Mouse (Mus musculus): Measurements from ENCODE around the gene Slit3.

DNA sequence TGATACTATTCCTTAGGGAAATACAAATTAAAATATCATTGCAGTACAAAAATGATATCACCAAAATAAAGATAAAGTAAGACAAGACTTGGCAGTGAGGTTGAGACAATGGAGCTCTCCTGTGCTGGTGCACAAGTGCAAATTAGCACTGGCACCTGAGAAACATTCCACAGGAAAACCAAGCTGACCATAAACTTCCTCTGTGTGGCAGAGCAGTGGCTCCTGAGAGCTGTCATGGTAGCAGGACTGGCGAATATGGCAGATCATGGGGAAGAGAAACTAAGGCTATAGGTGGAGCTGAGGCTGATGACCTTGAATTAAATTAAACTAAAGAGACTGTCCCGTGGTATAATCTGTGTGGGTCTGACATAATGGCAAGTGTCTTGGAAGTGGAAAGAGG, 33.6 kb upstream of the Slit3 start:
- TF ChIP-seq FLI1 (IDR thresholded peaks at IDR 0.05; ENCODE audit: low read length) (no peak), GATA1 (IDR thresholded peaks at IDR 0.05; ENCODE audit: borderline replicate concordance, low read length) (no peak)
